Mouse (Mus musculus): ENCODE data around the gene Slc25a23.

DNA sequence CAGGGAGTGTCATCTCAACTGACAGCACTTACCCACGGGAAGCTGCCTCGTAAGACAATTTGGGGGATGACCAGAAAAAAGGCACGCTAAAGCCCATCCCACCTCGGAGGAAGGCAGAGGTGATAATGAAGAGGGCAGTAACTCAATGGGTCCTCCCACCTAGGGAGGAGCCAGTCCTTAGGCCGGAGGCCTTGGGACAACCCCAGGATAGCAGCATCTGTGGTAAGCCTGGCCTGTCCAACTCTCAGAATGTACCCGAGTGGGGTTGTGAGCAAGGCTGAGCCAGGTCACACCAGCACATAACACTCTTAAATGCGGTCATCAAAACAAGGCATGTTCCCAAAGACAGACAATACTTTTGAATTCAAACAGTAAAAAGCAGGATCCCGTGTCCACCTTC is 30.0 kb downstream of the Slc25a23 start:
- TF ChIP-seq CTCF (IDR thresholded peaks at IDR 0.05; ENCODE audit: low read depth, low read length), result no peak
- TF ChIP-seq GATA1 (IDR thresholded peaks at IDR 0.05; ENCODE audit: borderline replicate concordance, low read length), result no peak
- TF ChIP-seq POLR2AphosphoS5 (IDR thresholded peaks at IDR 0.05; ENCODE audit: insufficient replicate concordance, low read depth, low read length), result no peak
